Mouse (Mus musculus) right cerebral cortex, postnatal 10 days (tissue): Measurements from ENCODE around the gene Nepro.

ENCODE experiments used
- DNase-seq, 2 experiments: peaks; one replicate each; pipeline ENCODE4 v3.0.0; 2021; ENCODE audit warnings: low spot score in 2 of 2

Gene Nepro

GRCm38 (mm10) chr16:44767506-44767905 lies 43.4 kb downstream of the Nepro start:
- DNase-seq = no peak

- no peak for DNase-seq
Measured at GRCm38 (mm10) chr16:44767967-44768366, 43.9 kb downstream of the Nepro start.

- no peak for DNase-seq
Measured at GRCm38 (mm10) chr16:44772577-44772976, 48.5 kb downstream of the Nepro start.

GRCm38 (mm10) chr16:44773673-44774072 lies 49.6 kb downstream of the Nepro start:
- DNase-seq = no peak

GRCm38 (mm10) chr16:44774201-44774600 lies 50.1 kb downstream of the Nepro start:
- DNase-seq = no peak

GRCm38 (mm10) chr16:44778538-44779147 lies 54.5 kb downstream of the Nepro start:
- DNase-seq = no peak

GRCm38 (mm10) chr16:44779494-44779893 lies 55.4 kb downstream of the Nepro start:
- no peak for DNase-seq

GRCm38 (mm10) chr16:44780751-44781150 lies 56.6 kb downstream of the Nepro start:
- DNase-seq = no peak
